Mouse (Mus musculus): Measurements from ENCODE around the gene Msto1. TPM values are rescaled to one million over a fixed set of nuclear protein-coding genes. Genes with fewer than 3 reads are reported as not detected.
"Not testable (repeated sequence)": the region's sequence is repeated elsewhere in the genome, so short reads cannot be mapped to it uniquely, and the experiment has no call there.

Msto1 gene
- polyA plus RNA-seq, 2 experiments, result 43.0 to 49.9 TPM

DNA sequence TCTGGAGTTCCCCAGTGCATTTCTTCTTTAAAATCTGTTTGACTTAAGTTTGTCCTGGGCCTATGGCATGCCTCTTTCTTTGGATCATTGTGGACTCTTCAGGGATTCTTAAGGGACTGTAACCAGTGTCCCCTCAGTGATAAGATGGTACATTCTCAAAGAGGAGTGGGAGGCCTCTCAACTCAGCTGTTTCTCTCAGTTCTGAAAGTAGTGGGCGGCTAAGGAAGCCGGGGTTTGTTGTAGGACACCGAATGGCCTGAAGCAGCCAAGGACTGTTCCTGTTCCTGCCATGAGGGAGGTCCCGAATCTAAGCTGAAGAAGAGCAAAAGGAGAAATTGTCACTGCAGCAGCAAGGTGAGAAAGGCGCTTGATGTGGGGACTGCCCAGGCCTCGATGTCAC, 8.6 kb downstream of the Msto1 start:
- peaks cover 93% of the 10 kb centered on the region for H3K36me3 ChIP-seq (ENCODE audit: control insufficient read depth, insufficient read depth, low read length)
- no peaks in the 10 kb centered on the region for H3K4me1 ChIP-seq (ENCODE audit: control insufficient read depth, insufficient read depth, low read length)
- H3K9ac ChIP-seq (ENCODE audit: low read depth, low read length, severe bottlenecking), result no peak overlapping the region
- WGBS, result 87% methylated on average over 6 of the region's 6 CpGs
- no peak for DNase-seq (ENCODE audit: low spot score)
- no peak overlapping the region for H3K4me2 ChIP-seq (replicated peaks; ENCODE audit: low read depth, low read length, severe bottlenecking)
- H3K27me3 ChIP-seq (ENCODE audit: control insufficient read depth, insufficient read depth, low read length), result no peaks in the 10 kb centered on the region
- H3K27ac ChIP-seq (replicated peaks; ENCODE audit: low read depth, low read length), result no peak overlapping the region
- no peaks in the 10 kb centered on the region for H3K9me3 ChIP-seq (ENCODE audit: control insufficient read depth, low read length)
- ATAC-seq (ENCODE audit: low FRiP score, low read depth), result no peak
- no peak for TF ChIP-seq POLR2A (IDR thresholded peaks at IDR 0.05; ENCODE audit: borderline replicate concordance, extremely low read depth, insufficient read depth, insufficient read length)
- no peak overlapping the region for H3K4me3 ChIP-seq (replicated peaks; ENCODE audit: low read length)

DNA sequence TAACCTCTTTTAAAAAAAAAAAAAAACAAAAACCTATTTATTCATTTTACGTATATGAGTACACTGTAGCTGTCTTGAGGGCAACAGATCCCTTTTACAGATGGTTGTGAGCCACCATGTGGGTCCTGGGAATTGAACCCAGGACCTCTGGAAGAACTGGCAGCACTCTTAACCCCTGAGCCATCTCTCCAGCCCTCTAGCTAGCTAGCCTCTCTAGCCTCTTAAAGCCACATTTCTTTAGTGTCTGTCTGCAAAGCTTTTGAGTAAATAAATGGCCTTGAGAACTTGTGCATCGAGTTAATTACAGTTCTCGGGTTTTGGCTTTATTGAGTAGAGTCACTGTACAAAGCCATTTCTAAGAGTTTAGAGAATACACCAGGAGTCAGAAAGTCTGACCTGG, 9.0 kb downstream of the Msto1 start:
- no peak for ATAC-seq (ENCODE audit: low FRiP score, low read depth)
- peaks cover 89% of the 10 kb centered on the region for H3K36me3 ChIP-seq (ENCODE audit: control insufficient read depth, insufficient read depth, low read length)

DNA sequence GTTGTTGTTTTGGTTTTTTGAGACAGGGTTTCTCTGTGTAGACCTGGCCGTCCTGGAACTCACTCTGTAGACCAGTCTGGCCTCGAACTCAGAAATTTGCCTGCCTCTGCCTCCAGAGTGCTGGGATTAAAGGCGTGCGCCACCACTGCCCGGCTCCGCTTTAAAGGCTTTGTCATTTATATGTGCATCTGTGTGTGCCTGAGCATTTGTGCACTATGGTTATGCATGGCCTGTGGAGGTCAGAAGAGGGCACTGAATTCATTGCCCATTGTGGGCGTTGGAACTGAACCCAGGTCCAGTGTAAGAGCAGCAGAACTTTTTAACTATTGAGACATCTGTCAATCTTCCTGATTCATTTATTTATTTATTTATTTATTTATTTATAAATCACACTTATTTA, 20.8 kb downstream of the Msto1 start:
- peaks cover 19% of the 10 kb centered on the region for H3K36me3 ChIP-seq (ENCODE audit: control insufficient read depth, insufficient read depth, low read length)
- H3K27me3 ChIP-seq (ENCODE audit: control insufficient read depth, insufficient read depth, low read length); DNase-seq (ENCODE audit: low spot score); H3K9me3 ChIP-seq (ENCODE audit: control insufficient read depth, low read length); ATAC-seq (ENCODE audit: low FRiP score, low read depth); H3K9ac ChIP-seq (ENCODE audit: low read depth, low read length, severe bottlenecking); H3K27ac ChIP-seq (replicated peaks; ENCODE audit: low read depth, low read length); H3K4me3 ChIP-seq (replicated peaks; ENCODE audit: low read length); H3K4me2 ChIP-seq (replicated peaks; ENCODE audit: low read depth, low read length, severe bottlenecking); H3K4me1 ChIP-seq (ENCODE audit: control insufficient read depth, insufficient read depth, low read length): not testable (repeated sequence)
- WGBS, result 96% methylated on average over 7 of the region's 7 CpGs

More for the DNA sequence above, 9.0 kb downstream of the Msto1 start:
- no peak overlapping the region for H3K9ac ChIP-seq (ENCODE audit: low read depth, low read length, severe bottlenecking)
- no peaks in the 10 kb centered on the region for H3K4me1 ChIP-seq (ENCODE audit: control insufficient read depth, insufficient read depth, low read length)
- H3K9me3 ChIP-seq (ENCODE audit: control insufficient read depth, low read length), result no peaks in the 10 kb centered on the region
- H3K4me2 ChIP-seq (replicated peaks; ENCODE audit: low read depth, low read length, severe bottlenecking), result no peak overlapping the region
- DNase-seq (ENCODE audit: low spot score), result no peak
- H3K27ac ChIP-seq (replicated peaks; ENCODE audit: low read depth, low read length), result no peak overlapping the region
- TF ChIP-seq POLR2A (IDR thresholded peaks at IDR 0.05; ENCODE audit: borderline replicate concordance, extremely low read depth, insufficient read depth, insufficient read length), result no peak
- no peaks in the 10 kb centered on the region for H3K27me3 ChIP-seq (ENCODE audit: control insufficient read depth, insufficient read depth, low read length)
- no peak overlapping the region for H3K4me3 ChIP-seq (replicated peaks; ENCODE audit: low read length)
- 77% methylated on average over 3 of the region's 3 CpGs for WGBS

DNA sequence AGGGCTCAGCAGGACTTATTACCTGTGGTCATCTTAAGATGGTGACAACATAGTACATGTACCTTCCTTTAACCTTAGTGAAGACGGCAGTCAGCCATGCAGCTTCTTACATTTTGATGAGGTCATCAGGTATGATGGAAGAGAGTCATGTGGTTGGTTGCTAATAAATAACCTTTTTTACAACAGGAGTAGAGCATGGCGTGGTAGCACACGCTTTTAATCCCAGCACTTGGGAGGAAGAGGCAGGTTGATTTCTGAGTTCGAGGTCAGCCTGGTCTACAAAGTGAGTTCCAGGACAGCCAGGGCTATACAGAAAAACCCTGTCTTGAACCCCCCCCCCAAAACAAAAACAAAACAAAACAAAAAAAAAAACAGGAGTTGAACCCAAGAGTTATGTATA, 31.3 kb downstream of the Msto1 start:
- DNase-seq (ENCODE audit: low spot score); H3K4me3 ChIP-seq (replicated peaks; ENCODE audit: low read length); ATAC-seq (ENCODE audit: low FRiP score, low read depth); H3K4me2 ChIP-seq (replicated peaks; ENCODE audit: low read depth, low read length, severe bottlenecking); H3K9ac ChIP-seq (ENCODE audit: low read depth, low read length, severe bottlenecking); H3K9me3 ChIP-seq (ENCODE audit: control insufficient read depth, low read length); H3K27ac ChIP-seq (replicated peaks; ENCODE audit: low read depth, low read length); H3K27me3 ChIP-seq (ENCODE audit: control insufficient read depth, insufficient read depth, low read length); H3K4me1 ChIP-seq (ENCODE audit: control insufficient read depth, insufficient read depth, low read length): not testable (repeated sequence)
- H3K36me3 ChIP-seq (ENCODE audit: control insufficient read depth, insufficient read depth, low read length), result peaks cover 12% of the 10 kb centered on the region; the same call in 1 of the 2 replicates
- 89% methylated on average over 4 of the region's 4 CpGs for WGBS

DNA sequence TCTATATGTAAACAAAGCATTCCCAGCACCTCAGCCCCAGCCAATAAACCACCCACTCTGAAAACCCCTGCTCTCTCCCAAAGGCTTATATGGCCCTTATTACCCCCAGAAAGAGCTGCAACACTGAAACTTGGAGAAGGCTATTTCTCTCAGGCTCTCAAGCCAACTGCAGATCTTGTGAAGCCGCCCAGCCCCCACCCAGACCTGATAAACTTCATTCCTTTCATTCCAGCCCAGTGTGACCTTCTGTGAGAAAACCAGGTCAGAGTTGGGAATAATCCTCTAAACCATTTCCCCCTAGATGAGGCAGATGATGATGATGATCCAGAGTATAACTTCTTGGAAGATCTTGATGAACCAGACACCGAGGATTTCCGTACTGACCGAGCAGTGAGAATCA, 45.4 kb downstream of the Msto1 start:
- not testable (repeated sequence) for H3K9me3 ChIP-seq (ENCODE audit: control insufficient read depth, low read length); DNase-seq (ENCODE audit: low spot score); H3K27me3 ChIP-seq (ENCODE audit: control insufficient read depth, insufficient read depth, low read length); ATAC-seq (ENCODE audit: low FRiP score, low read depth); H3K27ac ChIP-seq (replicated peaks; ENCODE audit: low read depth, low read length); H3K9ac ChIP-seq (ENCODE audit: low read depth, low read length, severe bottlenecking); H3K4me3 ChIP-seq (replicated peaks; ENCODE audit: low read length); H3K4me2 ChIP-seq (replicated peaks; ENCODE audit: low read depth, low read length, severe bottlenecking); H3K4me1 ChIP-seq (ENCODE audit: control insufficient read depth, insufficient read depth, low read length)
- no CpG with 5 or more reads among the region's 4 CpGs for WGBS
- peaks cover 28% of the 10 kb centered on the region for H3K36me3 ChIP-seq (ENCODE audit: control insufficient read depth, insufficient read depth, low read length)

DNA sequence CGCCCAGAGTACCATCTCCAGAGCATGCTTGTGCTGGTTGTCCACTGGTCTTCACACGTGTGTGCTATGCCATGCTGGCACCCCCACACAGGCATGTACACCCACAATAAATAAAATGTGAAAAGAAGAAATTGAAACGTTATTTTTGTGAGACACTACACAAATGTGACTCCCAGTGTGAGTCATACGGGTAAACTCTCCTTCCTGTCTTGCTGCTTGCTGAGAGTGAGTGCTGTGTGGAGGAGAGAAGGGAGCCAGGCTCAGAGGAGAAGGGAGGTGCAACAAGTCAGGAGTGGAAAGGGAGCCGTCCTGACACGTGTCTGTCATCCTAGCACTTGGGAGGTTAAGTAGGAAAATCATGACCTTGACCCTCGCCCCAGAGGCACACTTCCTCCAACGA, 46.6 kb downstream of the Msto1 start:
- WGBS, result no CpG with 5 or more reads among the region's 8 CpGs
- not testable (repeated sequence) for ATAC-seq (ENCODE audit: low FRiP score, low read depth)

DNA sequence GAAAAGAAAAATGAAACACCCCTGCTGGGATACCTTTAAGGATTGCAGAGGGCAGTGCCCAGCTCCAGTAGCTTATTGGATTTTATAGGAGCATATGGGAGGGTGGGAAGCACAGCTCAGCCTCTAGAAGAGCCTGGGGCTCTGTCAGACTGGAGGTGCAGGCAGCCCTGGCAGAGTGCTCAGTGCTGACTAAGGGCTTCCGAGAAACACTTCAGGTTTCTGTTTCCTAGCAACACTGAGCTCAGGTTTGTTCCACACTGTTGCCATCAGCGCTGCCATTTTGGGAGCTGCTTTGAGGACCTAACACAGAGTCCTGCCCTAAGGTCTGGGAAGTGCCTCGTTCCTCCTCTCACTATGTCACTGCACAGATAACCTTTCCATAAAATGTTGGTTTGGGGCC, 47.1 kb downstream of the Msto1 start:
- not testable (repeated sequence) for H3K4me3 ChIP-seq (replicated peaks; ENCODE audit: low read length); H3K4me1 ChIP-seq (ENCODE audit: control insufficient read depth, insufficient read depth, low read length); DNase-seq (ENCODE audit: low spot score); H3K27me3 ChIP-seq (ENCODE audit: control insufficient read depth, insufficient read depth, low read length); H3K9me3 ChIP-seq (ENCODE audit: control insufficient read depth, low read length); H3K4me2 ChIP-seq (replicated peaks; ENCODE audit: low read depth, low read length, severe bottlenecking); ATAC-seq (ENCODE audit: low FRiP score, low read depth); H3K27ac ChIP-seq (replicated peaks; ENCODE audit: low read depth, low read length); H3K9ac ChIP-seq (ENCODE audit: low read depth, low read length, severe bottlenecking)
- WGBS, result no CpG with 5 or more reads among the region's 3 CpGs
- H3K36me3 ChIP-seq (ENCODE audit: control insufficient read depth, insufficient read depth, low read length), result peaks cover 44% of the 10 kb centered on the region

More for the DNA sequence above, 46.6 kb downstream of the Msto1 start:
- H3K27me3 ChIP-seq (ENCODE audit: control insufficient read depth, insufficient read depth, low read length); H3K9ac ChIP-seq (ENCODE audit: low read depth, low read length, severe bottlenecking); H3K27ac ChIP-seq (replicated peaks; ENCODE audit: low read depth, low read length); DNase-seq (ENCODE audit: low spot score); H3K4me2 ChIP-seq (replicated peaks; ENCODE audit: low read depth, low read length, severe bottlenecking); H3K4me3 ChIP-seq (replicated peaks; ENCODE audit: low read length); H3K9me3 ChIP-seq (ENCODE audit: control insufficient read depth, low read length); H3K4me1 ChIP-seq (ENCODE audit: control insufficient read depth, insufficient read depth, low read length): not testable (repeated sequence)
- peaks cover 40% of the 10 kb centered on the region for H3K36me3 ChIP-seq (ENCODE audit: control insufficient read depth, insufficient read depth, low read length)
